Mouse (Mus musculus) lung, embryonic 14.5 days (tissue): ENCODE results near the gene Aifm2. TPM values are rescaled to one million over a fixed set of nuclear protein-coding genes. Genes with fewer than 3 reads are reported as not detected.

Experiments used
- ATAC-seq: fragments of 200-750 bp; cut with Nextera tagmentation; 2 replicates; pipeline ENCODE4 v1.8.0; 2017; ENCODE audit warnings: mild to moderate bottlenecking, moderate TSS enrichment, moderate library complexity; ENCODE audit not compliant: insufficient read depth
- DNase-seq: peaks from one replicate; pipeline ENCODE4 v3.0.0-alpha.2; 2015
- H3K27ac ChIP-seq: fragments of 300-500 bp; sonication (generic); 2 replicates; pipeline ENCODE4 v1.5.1; 2014; ENCODE audit warnings: low read depth, mild to moderate bottlenecking, moderate library complexity
- H3K27me3 ChIP-seq: fragments of 300-500 bp; sonication (generic); 2 replicates; pipeline ENCODE4 v1.6.1; 2014; ENCODE audit warnings: low read length, control low read depth; ENCODE audit not compliant: insufficient read depth
- H3K36me3 ChIP-seq: fragments of 300-500 bp; sonication (generic); 2 replicates; pipeline ENCODE4 v1.6.1; 2014; ENCODE audit warnings: control low read depth; ENCODE audit not compliant: insufficient read depth
- H3K4me1 ChIP-seq: fragments of 300-500 bp; sonication (generic); 2 replicates; pipeline ENCODE4 v1.6.1; 2014; ENCODE audit warnings: antibody characterized with exemption, control low read depth; ENCODE audit not compliant: insufficient read depth
- H3K4me2 ChIP-seq: fragments of 300-500 bp; sonication (generic); 2 replicates; pipeline ENCODE4 v1.6.1; 2014; ENCODE audit warnings: mild to moderate bottlenecking
- H3K4me3 ChIP-seq: fragments of 300-500 bp; sonication (generic); 2 replicates; pipeline ENCODE4 v1.5.1; 2014; ENCODE audit warnings: low read depth, low read length
- H3K9ac ChIP-seq: fragments of 300-500 bp; sonication (generic); 2 replicates; pipeline ENCODE4 v1.6.1; 2014
- H3K9me3 ChIP-seq: fragments of 300-500 bp; sonication (generic); 2 replicates; pipeline ENCODE4 v1.6.1; 2016; ENCODE audit warnings: low read depth, low read length, control low read depth
- CTCF ChIP-seq: IDR thresholded peaks from 2 replicates; pipeline ENCODE4 v1.5.1; 2016; ENCODE audit warnings: antibody characterized with exemption, low read depth
- WGBS: fragments of 180-500 bp; shearing (Covaris S2); extraction: QIAGEN DNeasy Blood & Tissue Kit; methylation state at CpG from one replicate; pipeline ENCODE4 v1.1.7; 2014; 5-methylcytosine and 5-hydroxymethylcytosine counted together
- polyA plus RNA-seq: library from polyadenylated mRNA; unstranded; fragments of >200 nt; fragmentation: Nextera tagmentation; extraction: Ambion mirVana; gene quantifications from 2 replicates; pipeline ENCODE4 v1.2.1, GENCODE M21; 2014

Gene Aifm2
- polyA plus RNA-seq, 1 experiment from 2014 or later = 11.5 TPM

DNA sequence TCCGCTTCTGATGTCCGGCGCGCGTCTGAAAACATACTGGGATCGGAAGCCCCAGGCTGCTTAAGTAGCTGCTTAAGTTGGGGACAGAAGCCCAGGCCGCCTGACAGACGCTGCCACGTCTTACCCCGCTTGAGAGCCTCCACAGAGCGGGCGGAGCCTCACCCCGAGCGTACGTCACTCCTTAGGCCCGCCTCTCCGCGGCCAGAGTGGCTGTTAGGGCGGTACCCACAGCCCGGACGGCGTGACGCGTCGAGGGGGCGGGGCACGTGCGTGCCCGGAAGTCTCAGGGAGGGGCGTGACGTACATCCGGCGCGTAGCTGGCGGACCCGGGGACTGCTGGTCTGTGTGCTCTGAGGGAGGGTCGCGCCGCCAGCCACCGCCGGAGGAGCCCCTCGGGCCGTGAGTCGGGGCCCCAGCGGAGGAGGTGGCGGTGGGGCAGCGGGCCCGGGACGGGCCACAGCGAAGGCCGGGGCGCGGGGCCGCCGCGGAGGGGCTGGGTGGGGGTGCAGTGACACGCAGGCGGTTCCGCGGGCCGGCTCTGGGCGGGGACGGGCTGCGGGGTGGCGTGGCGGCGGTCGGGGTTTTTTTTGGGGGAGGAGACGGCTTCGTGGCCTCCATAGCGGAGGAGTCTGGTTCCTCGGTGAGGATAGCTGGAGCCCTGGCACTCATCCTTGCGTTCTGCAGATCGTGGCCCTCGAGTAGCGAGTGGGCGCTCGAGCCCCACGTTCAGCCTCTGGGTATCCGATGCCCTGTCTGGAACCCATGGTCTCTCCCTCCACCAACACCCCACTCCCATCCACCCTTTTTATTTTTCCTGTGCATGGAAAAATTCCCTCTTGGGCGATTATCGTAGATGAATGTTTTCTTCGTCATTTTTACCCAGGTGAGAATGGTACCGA, 34.8 kb upstream of the Aifm2 start, which contains the start of gene Sar1a:
Gene Sar1a (plus strand): TSS at position 285 of the 899 bp plus-strand sequence.
- ATAC-seq (peak; percentile 100), DNase-seq (peak; percentile 99)
- Histone ChIP-seq H3K4me2 (peak within 1 kb of the TSS; percentile 94), H3K9me3 (no peaks in the 10 kb centered on the region), H3K27ac (peak within 1 kb of the TSS; percentile 83), H3K36me3 (peaks cover 10% of the 10 kb centered on the region), H3K9ac (peak within 1 kb of the TSS; percentile 94), H3K27me3 (no peaks in the 10 kb centered on the region), H3K4me3 (peak within 1 kb of the TSS; percentile 95), H3K4me1 (peaks cover 4% of the 10 kb centered on the region; the same call in 1 of the 2 replicates)
- WGBS = under 1% methylated on average over 72 of the region's 84 CpGs
- TF ChIP-seq CTCF = no peak

DNA sequence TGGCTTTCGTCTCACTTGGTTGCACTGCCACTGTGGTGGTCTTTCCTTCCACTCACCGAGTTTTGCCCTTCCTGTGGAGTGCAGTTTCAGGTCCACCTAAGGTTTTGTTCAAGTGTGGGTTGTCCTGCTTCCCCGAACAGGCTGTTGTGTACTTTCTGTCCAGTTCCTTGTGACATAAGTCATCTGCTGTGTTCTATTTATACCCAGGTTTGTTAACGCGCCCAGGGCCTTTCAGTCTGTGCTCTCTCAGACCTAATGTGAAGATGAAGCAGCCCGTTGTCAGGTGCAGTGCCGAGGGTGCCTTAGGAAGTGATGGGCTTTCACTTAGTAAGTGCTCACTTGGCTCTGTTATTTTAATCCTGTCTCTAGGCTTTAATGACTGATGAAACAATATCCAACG, 25.7 kb upstream of the Aifm2 start:
- Histone ChIP-seq H3K27me3 (no peaks in the 10 kb centered on the region), H3K36me3 (peaks cover 89% of the 10 kb centered on the region), H3K4me1 (no peaks in the 10 kb centered on the region), H3K9me3 (no peaks in the 10 kb centered on the region), H3K27ac (no peak overlapping the region), H3K4me3 (no peak overlapping the region), H3K4me2 (no peak overlapping the region), H3K9ac (no peak overlapping the region)
- no peak for DNase-seq
- ATAC-seq = no peak
- 84% methylated on average over 8 of the region's 8 CpGs for WGBS
- TF ChIP-seq CTCF = no peak

DNA sequence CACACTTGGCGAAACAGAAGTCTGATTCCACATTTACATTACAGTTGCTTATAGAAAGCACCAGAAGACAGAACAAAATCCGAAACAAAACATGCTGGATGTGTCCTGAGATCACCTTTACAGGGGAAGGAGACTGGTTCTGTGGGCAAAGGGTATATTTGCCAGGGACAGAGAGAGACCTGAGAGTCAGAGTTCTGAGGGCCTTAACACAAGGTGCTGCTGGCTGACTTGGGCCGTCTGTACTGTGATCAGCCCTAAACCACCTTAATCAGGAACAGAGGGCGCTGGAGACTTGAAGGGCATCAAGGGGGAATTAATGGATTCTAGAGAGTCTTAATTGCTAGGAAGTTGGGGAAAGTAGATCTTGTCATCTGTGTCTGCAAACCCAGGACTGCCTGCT, 21.5 kb upstream of the Aifm2 start:
- WGBS = 76% methylated on average over 4 of the region's 4 CpGs
- peaks cover 57% of the 10 kb centered on the region for H3K36me3 ChIP-seq
- no peaks in the 10 kb centered on the region for H3K9me3 ChIP-seq
- H3K4me3 ChIP-seq = no peak overlapping the region
- no peak overlapping the region for H3K4me2 ChIP-seq
- peaks cover 10% of the 10 kb centered on the region for H3K4me1 ChIP-seq
- ATAC-seq = no peak
- no peaks in the 10 kb centered on the region for H3K27me3 ChIP-seq
- H3K27ac ChIP-seq = no peak overlapping the region
- TF ChIP-seq CTCF = no peak
- no peak for DNase-seq
- H3K9ac ChIP-seq = no peak overlapping the region

DNA sequence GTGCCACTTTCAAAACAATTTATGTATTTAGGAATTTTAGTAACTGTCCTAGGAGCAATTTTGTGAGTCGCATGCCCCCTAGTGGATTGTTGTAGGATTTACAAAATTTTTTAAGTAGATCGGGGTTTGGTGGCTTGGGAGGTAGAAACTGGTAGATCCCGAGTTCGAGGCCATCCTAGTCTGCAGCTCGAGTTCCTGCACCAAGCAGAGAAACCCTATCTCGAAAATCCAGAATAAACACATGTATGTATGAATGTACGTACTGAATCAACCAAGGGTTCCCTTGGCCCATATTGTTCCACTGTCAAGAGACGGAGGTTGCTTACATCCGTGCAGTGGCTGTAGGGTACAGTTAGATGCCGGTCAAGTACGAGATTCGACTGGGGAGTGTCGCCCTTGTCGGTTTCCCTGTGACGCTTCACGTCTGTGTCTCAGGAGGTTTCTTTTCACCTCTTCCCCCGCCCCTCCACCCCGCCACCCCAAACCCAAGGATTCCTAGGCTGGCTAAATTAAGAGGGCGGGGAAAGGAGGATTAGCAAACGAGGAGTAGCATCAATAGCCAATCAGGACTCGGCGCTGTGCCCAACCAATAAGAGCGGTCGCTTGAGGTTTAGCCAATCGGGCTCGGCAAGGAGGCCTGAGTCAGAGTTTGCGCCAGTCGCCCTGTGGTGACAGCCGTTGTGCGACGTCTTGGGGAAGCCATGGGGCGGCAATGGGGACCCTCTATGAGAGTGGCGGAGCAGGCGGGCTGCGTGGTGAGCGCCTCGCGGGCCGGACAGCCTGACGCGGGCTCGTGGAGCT, 20.0 kb upstream of the Aifm2 start, which contains the start of gene Tysnd1:
Gene Tysnd1 (plus strand): TSS at position 645 of the 801 bp plus-strand sequence.
- H3K36me3 ChIP-seq = peaks cover 50% of the 10 kb centered on the region
- TF ChIP-seq CTCF = peak; percentile 57
- DNase-seq = peak; percentile 99
- 1% methylated on average over 42 of the region's 42 CpGs for WGBS
- no peaks in the 10 kb centered on the region for H3K27me3 ChIP-seq
- peaks cover 10% of the 10 kb centered on the region for H3K4me1 ChIP-seq
- H3K4me3 ChIP-seq = peak within 1 kb of the TSS; percentile 98
- peak within 1 kb of the TSS; percentile 73 for H3K9ac ChIP-seq
- H3K9me3 ChIP-seq = no peaks in the 10 kb centered on the region
- ATAC-seq = peak; percentile 97
- no peak within 1 kb of the TSS for H3K27ac ChIP-seq
- H3K4me2 ChIP-seq = peak within 1 kb of the TSS; percentile 99

DNA sequence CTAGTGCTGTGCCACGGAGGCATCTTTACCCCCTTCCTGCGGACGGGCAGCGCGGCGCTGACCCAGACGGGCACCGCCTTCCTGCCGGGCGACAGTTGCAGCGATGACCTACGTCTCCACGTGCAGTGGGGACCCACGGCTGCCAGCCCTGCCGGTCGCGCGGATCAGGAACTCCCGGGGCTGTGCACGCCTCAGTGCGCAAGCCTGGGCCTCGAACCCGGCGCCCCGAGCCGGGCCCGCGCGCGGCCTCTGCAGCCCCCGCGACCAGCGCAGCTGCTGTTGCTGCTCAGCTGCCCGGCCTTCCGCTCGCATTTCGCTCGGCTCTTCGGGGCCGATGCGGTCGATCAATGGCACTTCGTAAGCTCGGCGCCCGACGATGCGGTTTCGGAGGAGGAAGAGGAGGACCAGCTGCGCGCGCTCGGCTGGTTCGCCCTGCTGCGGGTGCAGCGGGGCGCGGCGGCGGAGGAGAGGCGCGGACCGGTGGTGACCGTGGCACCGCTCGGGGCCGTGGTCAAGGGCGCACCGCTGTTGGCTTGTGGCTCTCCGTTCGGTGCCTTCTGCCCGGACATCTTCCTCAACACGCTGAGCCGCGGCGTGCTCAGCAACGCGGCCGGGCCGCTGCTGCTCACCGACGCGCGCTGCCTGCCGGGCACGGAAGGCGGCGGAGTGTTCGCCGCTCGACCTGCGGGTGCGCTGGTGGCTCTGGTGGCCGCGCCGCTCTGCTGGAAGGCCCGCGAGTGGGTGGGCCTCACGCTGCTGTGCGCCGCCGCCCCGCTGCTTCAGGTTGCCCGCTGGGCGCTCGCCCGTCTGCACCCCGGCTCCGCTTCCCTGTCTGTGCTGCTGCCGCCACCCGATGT, 19.1 kb upstream of the Aifm2 start:
- Histone ChIP-seq H3K9ac (peak overlapping the region; percentile 73), H3K9me3 (no peaks in the 10 kb centered on the region), H3K27me3 (no peaks in the 10 kb centered on the region), H3K4me2 (peak overlapping the region; percentile 99), H3K4me1 (peaks cover 10% of the 10 kb centered on the region), H3K36me3 (peaks cover 42% of the 10 kb centered on the region), H3K27ac (no peak overlapping the region), H3K4me3 (peak overlapping the region; percentile 98)
- ATAC-seq (peak; percentile 0), DNase-seq (peak; percentile 34)
- TF ChIP-seq CTCF = no peak
- WGBS = under 1% methylated on average over 110 of the region's 111 CpGs

DNA sequence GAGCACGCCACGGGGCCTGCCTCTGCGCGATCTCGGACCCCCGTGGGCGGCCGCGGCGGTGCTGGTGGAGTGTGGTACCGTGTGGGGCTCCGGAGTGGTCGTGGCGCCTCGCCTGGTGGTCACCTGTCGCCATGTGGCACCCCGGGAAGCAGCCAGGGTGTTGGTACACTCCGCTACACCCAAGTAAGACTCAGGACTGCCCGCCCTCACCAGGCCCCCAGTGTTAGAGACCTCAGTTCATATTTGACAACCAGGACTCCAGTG, 18.6 kb upstream of the Aifm2 start:
- no peak for DNase-seq
- WGBS = 7% methylated on average over 19 of the region's 19 CpGs
- no peaks in the 10 kb centered on the region for H3K9me3 ChIP-seq
- peaks cover 10% of the 10 kb centered on the region for H3K4me1 ChIP-seq
- H3K36me3 ChIP-seq = peaks cover 36% of the 10 kb centered on the region
- TF ChIP-seq CTCF = no peak
- peak overlapping the region; percentile 99 for H3K4me2 ChIP-seq
- no peak overlapping the region for H3K27ac ChIP-seq
- no peak for ATAC-seq
- no peaks in the 10 kb centered on the region for H3K27me3 ChIP-seq
- H3K9ac ChIP-seq = peak overlapping the region; percentile 73
- peak overlapping the region; percentile 98 for H3K4me3 ChIP-seq
